Mouse (Mus musculus): ENCODE measurements around the gene Ptma. TPM values are rescaled to one million over a fixed set of nuclear protein-coding genes. Genes with fewer than 3 reads are reported as not detected.
"Not testable (repeated sequence)": the region's sequence is repeated elsewhere in the genome, so short reads cannot be mapped to it uniquely, and the experiment has no call there.

Ptma gene
- total and polyA plus RNA-seq, 2 experiments from 2014 or later = 399 to 597 TPM

DNA sequence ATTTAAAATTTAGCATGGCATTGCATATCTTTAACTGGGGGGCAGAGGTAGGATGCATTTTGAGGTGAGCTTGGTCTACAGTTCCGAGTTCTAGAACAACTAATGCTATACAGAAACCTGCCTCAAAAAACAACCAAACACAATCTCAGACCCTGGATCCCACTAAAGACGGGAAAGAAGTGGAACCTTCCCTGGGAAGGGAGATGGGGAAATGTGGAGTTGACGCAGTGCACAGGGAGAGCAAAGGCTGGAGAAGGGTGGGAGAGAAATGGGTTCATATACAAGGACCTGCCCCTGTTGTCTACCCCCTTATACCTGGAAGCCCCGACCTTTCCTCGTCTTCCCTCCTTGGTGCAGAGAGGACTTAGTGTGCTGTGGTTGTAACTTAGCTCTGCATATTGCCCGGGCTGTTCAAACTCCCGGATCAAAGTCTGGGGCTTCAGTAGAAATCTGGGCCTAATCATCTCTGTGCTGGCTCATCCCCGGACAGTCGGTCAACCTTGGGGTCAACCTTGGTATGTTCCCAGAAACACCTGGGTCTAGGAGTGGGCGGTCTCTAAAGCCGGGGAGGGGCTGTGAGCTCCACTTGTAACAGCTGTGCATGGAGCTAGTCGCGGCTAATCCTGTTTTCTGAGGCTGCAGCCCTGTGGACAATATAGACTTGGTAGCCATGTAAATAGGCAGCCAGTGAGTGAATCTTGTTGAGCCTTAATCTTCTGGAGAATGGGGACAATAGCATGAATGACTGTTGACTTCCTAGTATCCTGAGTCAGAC lies 5.2 kb downstream of the Ptma start:
- 15% methylated on average over 13 of the region's 13 CpGs for WGBS
- Histone ChIP-seq H3K9me3 (replicated peaks; ENCODE audit: control insufficient read depth, low read length) (no peaks in the 10 kb centered on the region), H3K27ac (ENCODE audit: low read depth) (peak overlapping the region; percentile 11; the same call in 1 of the 2 replicates), H3K4me1 (ENCODE audit: control insufficient read depth, insufficient read depth) (peaks cover 17% of the 10 kb centered on the region), H3K9ac (replicated peaks; ENCODE audit: low read depth, low read length) (no peak overlapping the region; the same call in 1 of the 2 replicates), H3K27me3 (ENCODE audit: control insufficient read depth, insufficient read depth, low read length) (no peaks in the 10 kb centered on the region), H3K4me3 (ENCODE audit: low read depth, low read length) (no peak overlapping the region), H3K4me2 (ENCODE audit: low read depth, low read length) (no peak overlapping the region), H3K36me3 (replicated peaks; ENCODE audit: control insufficient read depth, insufficient read depth, low read length) (peaks cover 22% of the 10 kb centered on the region)
- ATAC-seq (ENCODE audit: insufficient read depth, low read depth) (peak; percentile 0; the same call in 1 of the 2 replicates), DNase-seq (ENCODE audit: low spot score) (no peak)
- TF ChIP-seq EP300 (IDR thresholded peaks at IDR 0.05; ENCODE audit: low read depth) (0 out of 2 replicates have a peak, but pooled peaks have one; percentile 5), CTCF (IDR thresholded peaks at IDR 0.05; ENCODE audit: low read depth) (no peak)

DNA sequence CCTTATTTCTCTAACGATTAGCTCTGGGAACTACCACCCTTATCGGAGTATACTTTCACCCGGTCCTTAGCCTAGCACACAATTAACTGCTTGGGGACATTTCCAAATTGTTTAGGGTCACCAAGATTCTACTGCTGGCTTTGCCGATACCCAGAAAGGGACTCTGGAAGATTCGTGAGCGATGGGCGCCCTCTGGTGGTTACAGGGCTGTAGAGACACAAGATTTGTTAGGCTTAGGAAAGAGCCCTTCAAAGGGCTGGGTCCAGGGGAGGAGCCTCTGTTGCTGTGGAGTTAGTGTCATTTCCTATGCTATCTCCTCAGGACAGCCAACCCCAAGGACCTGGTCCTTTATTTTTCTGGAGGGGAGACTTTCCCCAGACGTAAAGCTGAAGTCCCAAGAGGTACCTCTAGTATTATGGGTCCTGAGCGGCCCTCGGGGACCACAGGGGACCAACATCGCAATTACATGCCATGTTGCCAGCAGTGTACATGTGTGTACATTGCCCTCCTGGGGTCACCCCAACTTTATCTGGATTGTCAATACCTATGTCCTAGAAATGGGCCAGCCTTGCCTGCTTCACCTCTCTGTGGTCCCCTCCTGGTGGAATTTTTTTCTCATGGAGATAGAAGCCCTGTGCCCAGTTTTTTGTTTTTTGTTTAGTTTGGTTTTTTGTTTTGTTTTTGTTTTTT lies 6.0 kb downstream of the Ptma start:
- ATAC-seq (ENCODE audit: insufficient read depth, low read depth) (peak; percentile 43), DNase-seq (ENCODE audit: low spot score) (peak; percentile 84)
- TF ChIP-seq EP300 (IDR thresholded peaks at IDR 0.05; ENCODE audit: low read depth) (0 out of 2 replicates have a peak, but pooled peaks have one; percentile 52), CTCF (IDR thresholded peaks at IDR 0.05; ENCODE audit: low read depth) (peak; percentile 88)
- no peak overlapping the region for H3K4me3 ChIP-seq (ENCODE audit: low read depth, low read length)
- no peak overlapping the region for H3K9ac ChIP-seq (replicated peaks; ENCODE audit: low read depth, low read length)
- H3K27ac ChIP-seq (ENCODE audit: low read depth) = peak overlapping the region; percentile 11; the same call in 1 of the 2 replicates
- H3K27me3 ChIP-seq (ENCODE audit: control insufficient read depth, insufficient read depth, low read length) = no peaks in the 10 kb centered on the region
- no peaks in the 10 kb centered on the region for H3K9me3 ChIP-seq (replicated peaks; ENCODE audit: control insufficient read depth, low read length)
- peaks cover 22% of the 10 kb centered on the region for H3K36me3 ChIP-seq (replicated peaks; ENCODE audit: control insufficient read depth, insufficient read depth, low read length)
- WGBS = 21% methylated on average over 11 of the region's 11 CpGs
- peaks cover 17% of the 10 kb centered on the region for H3K4me1 ChIP-seq (ENCODE audit: control insufficient read depth, insufficient read depth)
- H3K4me2 ChIP-seq (ENCODE audit: low read depth, low read length) = no peak overlapping the region

GRCm38 (mm10) chr1:86533411-86534130 lies 7.0 kb downstream of the Ptma start:
- Histone ChIP-seq H3K4me3 (ENCODE audit: low read depth, low read length) (no peak overlapping the region), H3K4me2 (ENCODE audit: low read depth, low read length) (no peak overlapping the region), H3K27ac (ENCODE audit: low read depth) (no peak overlapping the region), H3K27me3 (ENCODE audit: control insufficient read depth, insufficient read depth, low read length) (no peaks in the 10 kb centered on the region), H3K4me1 (ENCODE audit: control insufficient read depth, insufficient read depth) (peaks cover 17% of the 10 kb centered on the region), H3K9me3 (replicated peaks; ENCODE audit: control insufficient read depth, low read length) (no peaks in the 10 kb centered on the region), H3K9ac (replicated peaks; ENCODE audit: low read depth, low read length) (no peak overlapping the region), H3K36me3 (replicated peaks; ENCODE audit: control insufficient read depth, insufficient read depth, low read length) (peaks cover 22% of the 10 kb centered on the region)
- 85% methylated on average over 6 of the region's 6 CpGs for WGBS
- ATAC-seq (ENCODE audit: insufficient read depth, low read depth) = no peak
- TF ChIP-seq EP300 (IDR thresholded peaks at IDR 0.05; ENCODE audit: low read depth) = no peak
- TF ChIP-seq CTCF (IDR thresholded peaks at IDR 0.05; ENCODE audit: low read depth) = peak; percentile 17; the same call in 1 of the 2 replicates
- DNase-seq (ENCODE audit: low spot score) = no peak

DNA sequence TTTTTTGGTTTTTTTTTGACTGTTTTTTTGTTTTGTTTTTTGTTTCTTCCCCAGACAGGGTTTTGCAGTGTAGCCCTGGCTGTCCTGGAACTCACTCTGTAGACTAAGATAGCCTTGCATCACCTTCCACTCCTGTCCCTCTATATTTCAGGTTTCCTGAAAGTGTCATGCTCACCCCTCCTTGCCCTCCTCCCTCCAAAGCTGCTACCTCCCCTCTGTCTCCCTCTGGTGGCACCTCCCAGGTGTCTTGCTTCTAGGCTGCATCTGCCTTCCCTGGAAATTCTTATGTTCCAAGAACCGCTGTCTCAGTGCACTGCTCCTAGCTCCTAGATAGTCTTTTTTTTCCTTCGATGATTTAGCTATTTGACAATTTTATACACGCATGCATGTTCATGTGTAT lies 11.9 kb downstream of the Ptma start:
- H3K9me3 ChIP-seq (replicated peaks; ENCODE audit: control insufficient read depth, low read length) = no peaks in the 10 kb centered on the region
- H3K4me1 ChIP-seq (ENCODE audit: control insufficient read depth, insufficient read depth) = no peaks in the 10 kb centered on the region
- WGBS = 63% methylated on average over 3 of the region's 3 CpGs
- H3K4me3 ChIP-seq (ENCODE audit: low read depth, low read length) = no peak overlapping the region
- no peak overlapping the region for H3K27ac ChIP-seq (ENCODE audit: low read depth)
- no peak for TF ChIP-seq EP300 (IDR thresholded peaks at IDR 0.05; ENCODE audit: low read depth)
- peak; percentile 48 for TF ChIP-seq CTCF (IDR thresholded peaks at IDR 0.05; ENCODE audit: low read depth)
- peaks cover 13% of the 10 kb centered on the region for H3K36me3 ChIP-seq (replicated peaks; ENCODE audit: control insufficient read depth, insufficient read depth, low read length)
- no peak overlapping the region for H3K4me2 ChIP-seq (ENCODE audit: low read depth, low read length)
- no peak for ATAC-seq (ENCODE audit: insufficient read depth, low read depth)
- H3K9ac ChIP-seq (replicated peaks; ENCODE audit: low read depth, low read length) = no peak overlapping the region
- H3K27me3 ChIP-seq (ENCODE audit: control insufficient read depth, insufficient read depth, low read length) = no peaks in the 10 kb centered on the region
- DNase-seq (ENCODE audit: low spot score) = no peak

DNA sequence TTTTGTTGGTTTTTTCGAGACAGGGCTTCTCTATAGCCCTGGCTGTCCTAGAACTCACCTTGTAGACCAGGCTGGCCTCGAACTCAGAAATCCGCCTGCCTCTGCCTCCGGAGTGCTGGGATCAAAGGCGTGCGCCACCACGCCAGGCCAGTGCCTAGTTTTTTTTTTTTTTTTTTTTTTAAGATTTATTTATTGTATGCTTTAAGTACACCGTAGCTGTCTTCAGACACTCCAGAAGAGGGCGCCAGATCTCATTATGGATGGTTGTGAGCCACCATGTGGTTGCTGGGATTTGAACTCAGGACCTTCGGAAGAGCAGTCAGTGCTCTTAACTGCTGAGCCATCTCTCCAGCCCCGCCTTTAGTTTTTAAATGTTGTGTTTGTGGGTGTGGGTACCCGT lies 13.1 kb downstream of the Ptma start:
- H3K36me3 ChIP-seq (replicated peaks; ENCODE audit: control insufficient read depth, insufficient read depth, low read length) = peaks cover 24% of the 10 kb centered on the region
- 91% methylated on average over 12 of the region's 12 CpGs for WGBS
- not testable (repeated sequence) for ATAC-seq (ENCODE audit: insufficient read depth, low read depth); H3K4me2 ChIP-seq (ENCODE audit: low read depth, low read length); H3K4me1 ChIP-seq (ENCODE audit: control insufficient read depth, insufficient read depth); H3K27me3 ChIP-seq (ENCODE audit: control insufficient read depth, insufficient read depth, low read length); H3K4me3 ChIP-seq (ENCODE audit: low read depth, low read length); H3K9me3 ChIP-seq (replicated peaks; ENCODE audit: control insufficient read depth, low read length); H3K9ac ChIP-seq (replicated peaks; ENCODE audit: low read depth, low read length); DNase-seq (ENCODE audit: low spot score); H3K27ac ChIP-seq (ENCODE audit: low read depth)
